Mouse (Mus musculus) lung, adult 10 weeks (tissue): ENCODE results near the gene Yipf7. TPM values are rescaled to one million over a fixed set of nuclear protein-coding genes. Genes with fewer than 3 reads are reported as not detected.

Source experiments
- polyA plus RNA-seq: library from polyadenylated mRNA; stranded (reverse); fragments of 350-450 nt; fragmentation: Illumina TruSeq; extraction: RNeasy Lipid Tissue Mini Kit (QIAGEN cat#74804); gene quantifications from one replicate; pipeline ENCODE4 v1.2.3, GENCODE M21; 2014; ENCODE audit warnings: low read depth, low replicate concordance; ENCODE audit not compliant: insufficient read depth

The Yipf7 gene
- polyA plus RNA-seq: 2.2 TPM

DNA sequence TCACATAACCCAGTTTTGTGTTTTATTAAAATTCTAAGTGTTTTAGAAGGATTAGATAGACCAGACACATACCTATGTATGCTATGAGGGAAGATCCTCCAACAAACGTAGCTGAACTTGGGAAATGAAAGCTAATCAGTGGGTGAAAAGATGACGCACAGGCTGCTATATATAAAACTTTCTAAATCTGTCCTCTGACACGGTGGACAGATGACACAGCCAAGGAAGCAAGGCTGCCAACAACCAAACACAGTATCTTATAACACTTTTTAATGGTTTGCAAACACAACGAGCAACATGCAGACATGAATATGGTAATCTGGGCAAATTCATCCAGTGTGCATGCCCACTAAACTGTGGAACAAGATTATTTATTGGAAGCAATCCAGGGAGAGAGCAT, at the start of gene Yipf7:
Gene Yipf7, minus strand, starts transcription at position 160 of the 400 bp plus-strand sequence.

DNA sequence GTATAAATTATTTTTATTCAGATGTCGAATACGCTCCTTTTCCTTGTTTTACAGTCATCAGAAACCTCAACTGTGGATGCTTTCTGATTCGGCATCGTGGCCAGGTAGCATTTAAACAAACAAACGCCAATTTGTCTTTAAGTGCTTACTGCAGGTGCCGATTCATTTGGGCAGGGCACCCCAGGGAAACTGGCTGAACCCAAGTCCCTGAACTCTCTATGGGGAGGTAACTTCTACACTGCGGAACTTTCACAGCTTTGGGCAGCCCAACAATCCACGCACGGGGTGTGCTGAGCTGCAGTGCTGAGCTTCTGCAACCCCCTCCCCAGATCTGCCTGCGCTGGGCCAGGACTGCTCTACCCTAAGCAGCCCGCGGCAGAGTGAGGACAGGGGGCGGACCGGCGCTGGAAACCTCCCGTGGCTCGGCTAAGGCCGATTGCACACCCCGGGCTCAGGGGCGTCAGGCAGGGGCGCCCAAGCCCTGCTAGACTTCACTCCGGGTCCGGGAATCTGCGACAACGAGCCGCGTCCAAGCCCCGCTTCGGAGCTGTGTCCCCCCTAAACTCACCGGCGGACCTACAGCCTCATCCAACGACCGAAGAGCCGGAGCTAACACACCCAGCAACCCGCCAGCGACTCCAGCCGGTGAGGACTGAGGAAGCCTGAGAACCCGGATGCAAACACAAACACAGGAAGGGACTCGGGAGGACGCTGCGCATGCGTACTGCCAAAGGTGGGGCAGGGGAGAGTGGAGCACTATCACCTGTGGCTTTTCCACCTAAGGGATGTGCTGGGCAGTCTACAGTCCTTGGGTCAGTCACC, 49.4 kb upstream of the Yipf7 start, which contains the start of gene Gnpda2:
Gene Gnpda2, minus strand, starts transcription at position 701 of the 822 bp plus-strand sequence.

DNA sequence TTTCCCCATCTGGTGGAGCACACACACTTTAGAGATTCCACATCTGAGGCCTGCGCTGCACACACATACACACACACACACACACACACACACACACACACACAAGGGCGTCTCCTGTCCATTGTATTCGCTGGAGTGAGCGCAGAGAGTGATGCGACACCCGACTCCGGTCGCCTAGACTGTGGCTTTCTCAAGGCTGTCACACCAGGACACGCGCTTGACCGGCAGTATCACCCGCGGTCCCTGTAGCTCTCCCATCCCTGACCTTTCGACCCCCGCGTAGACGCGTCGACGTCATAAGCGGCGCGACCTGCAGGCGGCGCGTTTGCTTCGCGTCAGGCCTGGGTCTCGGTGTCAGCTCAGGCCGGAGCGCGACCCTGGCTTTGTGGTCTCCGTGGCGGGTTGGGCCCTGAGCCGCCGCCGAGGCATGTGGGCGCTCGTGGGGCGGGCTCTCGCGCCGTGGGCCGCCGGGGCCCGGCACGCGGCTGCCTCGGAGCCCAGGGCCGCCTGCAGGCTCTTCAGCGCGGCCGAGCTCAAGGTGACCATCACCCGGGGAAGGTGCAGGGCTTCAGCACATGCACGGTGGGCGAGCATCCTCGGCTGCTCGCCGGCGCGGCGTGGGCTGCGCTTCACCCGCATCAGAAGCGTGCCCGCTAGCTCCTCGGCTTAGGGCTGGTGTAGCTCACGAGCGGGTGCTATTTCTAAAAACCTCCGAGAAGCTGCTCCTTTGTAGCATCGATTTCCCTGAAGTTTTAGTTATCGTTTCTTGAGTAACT, 14.4 kb upstream of the Yipf7 start, which contains the start of gene Guf1:
Gene Guf1, plus strand, starts transcription at position 296 of the 776 bp plus-strand sequence.

Other genes starting within 250 kb of the Yipf7 start
- gene Kctd8, start 201.0 kb downstream of the Yipf7 start, polyA plus RNA-seq: 1.3 TPM
- gene Guf1, start 14.3 kb upstream of the Yipf7 start, polyA plus RNA-seq: 6.9 TPM
- gene Gnpda2, start 49.7 kb upstream of the Yipf7 start, polyA plus RNA-seq: 17.8 TPM